Mouse (Mus musculus): ENCODE results near the gene Tmx2. TPM values are rescaled to one million over a fixed set of nuclear protein-coding genes. Genes with fewer than 3 reads are reported as not detected.
A peak's percentile ranks its signal among the peaks of the same experiment; 100 is the strongest.
"Not testable (repeated sequence)": the region's sequence is repeated elsewhere in the genome, so short reads cannot be mapped to it uniquely, and the experiment has no call there.

Gene Tmx2
- polyA plus RNA-seq, 1 experiment = not detected

DNA sequence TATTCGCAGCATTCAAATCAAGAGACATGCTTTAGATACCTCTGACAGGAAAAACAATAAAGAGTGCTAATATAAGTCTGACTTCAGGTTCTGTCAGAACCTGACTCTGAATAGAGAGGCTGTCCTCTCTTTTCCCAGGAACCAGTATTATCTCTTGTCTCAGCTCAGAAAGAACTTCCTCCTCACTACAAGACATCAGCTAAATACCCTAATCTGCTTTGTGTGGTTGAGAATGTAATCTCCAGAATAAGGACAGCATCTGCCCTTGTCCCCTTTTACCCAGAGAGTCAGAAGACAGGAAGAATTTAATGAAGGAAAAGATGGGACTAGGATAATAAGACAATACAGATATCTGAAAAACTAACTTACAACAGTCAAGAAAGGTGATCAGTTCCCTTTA is 24.6 kb upstream of the Tmx2 start:
- 95% methylated on average over 1 of the region's 1 CpGs for WGBS
- TF ChIP-seq POLR2A (IDR thresholded peaks at IDR 0.05; ENCODE audit: insufficient read depth, low read depth, low read length) (no peak), CTCF (IDR thresholded peaks at IDR 0.05; ENCODE audit: insufficient read depth, low read depth, low read length) (no peak)
- Histone ChIP-seq H3K27ac (ENCODE audit: insufficient read depth, low read depth, low read length) (no peak overlapping the region), H3K4me3 (ENCODE audit: insufficient read depth, low read depth, low read length) (no peak overlapping the region), H3K4me1 (ENCODE audit: control insufficient read depth, insufficient read depth, low read length) (peaks cover 2% of the 10 kb centered on the region; the same call in 1 of the 2 replicates)

DNA sequence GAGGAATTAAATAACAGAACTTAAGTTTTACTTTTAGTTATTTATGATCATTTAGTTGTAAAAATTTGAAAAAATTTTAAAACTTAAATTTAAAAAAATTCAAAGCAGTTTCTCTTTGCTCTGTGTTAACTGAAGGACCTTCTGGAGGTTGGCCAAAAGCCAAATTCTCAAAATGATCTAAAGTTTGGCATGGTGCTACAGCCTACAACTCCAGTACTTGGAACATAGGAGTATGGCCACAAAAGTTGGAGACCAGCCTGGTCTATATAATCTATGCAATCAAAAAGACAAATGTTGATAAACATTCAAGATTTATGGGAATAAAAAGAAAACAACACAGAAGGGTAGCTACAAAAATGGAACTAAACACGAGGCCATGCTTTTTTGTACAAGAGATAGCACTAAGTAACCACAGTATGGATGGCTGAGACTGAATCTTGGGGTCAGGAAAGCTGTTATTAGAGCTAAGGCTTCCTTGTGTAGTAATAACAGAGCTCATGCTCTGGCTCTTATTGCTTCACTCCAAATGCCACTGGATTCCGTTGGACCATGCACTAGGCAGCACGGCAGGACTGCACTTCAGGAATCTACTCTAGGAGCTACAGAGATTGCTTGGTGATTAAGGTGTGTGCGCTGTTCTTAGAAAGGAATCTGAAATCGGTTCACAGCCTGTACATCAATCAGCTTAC is 16.2 kb upstream of the Tmx2 start:
- Histone ChIP-seq H3K4me1 (ENCODE audit: control insufficient read depth, insufficient read depth, low read length) (no peaks in the 10 kb centered on the region), H3K27ac (ENCODE audit: insufficient read depth, low read depth, low read length) (no peak overlapping the region), H3K4me3 (ENCODE audit: insufficient read depth, low read depth, low read length) (no peak overlapping the region)
- WGBS = 87% methylated on average over 5 of the region's 5 CpGs
- no peak for TF ChIP-seq CTCF (IDR thresholded peaks at IDR 0.05; ENCODE audit: insufficient read depth, low read depth, low read length)

GRCm38 (mm10) chr2:84690050-84690449 is 11.1 kb upstream of the Tmx2 start:
- Histone ChIP-seq H3K27ac (ENCODE audit: insufficient read depth, low read depth, low read length) (no peak overlapping the region), H3K4me1 (ENCODE audit: control insufficient read depth, insufficient read depth, low read length) (no peaks in the 10 kb centered on the region), H3K4me3 (ENCODE audit: insufficient read depth, low read depth, low read length) (no peak overlapping the region)
- TF ChIP-seq POLR2A (IDR thresholded peaks at IDR 0.05; ENCODE audit: insufficient read depth, low read depth, low read length) = no peak
- TF ChIP-seq CTCF (IDR thresholded peaks at IDR 0.05; ENCODE audit: insufficient read depth, low read depth, low read length) = no peak
- 84% methylated on average over 12 of the region's 12 CpGs for WGBS

GRCm38 (mm10) chr2:84688080-84688844 is 9.3 kb upstream of the Tmx2 start:
- Histone ChIP-seq H3K4me3 (ENCODE audit: insufficient read depth, low read depth, low read length) (no peak overlapping the region), H3K27ac (ENCODE audit: insufficient read depth, low read depth, low read length) (no peak overlapping the region), H3K4me1 (ENCODE audit: control insufficient read depth, insufficient read depth, low read length) (no peaks in the 10 kb centered on the region)
- 86% methylated on average over 2 of the region's 2 CpGs for WGBS
- TF ChIP-seq POLR2A (IDR thresholded peaks at IDR 0.05; ENCODE audit: insufficient read depth, low read depth, low read length) = no peak
- TF ChIP-seq CTCF (IDR thresholded peaks at IDR 0.05; ENCODE audit: insufficient read depth, low read depth, low read length) = no peak

- no peak overlapping the region for H3K4me3 ChIP-seq (ENCODE audit: insufficient read depth, low read depth, low read length)
- no peak for TF ChIP-seq CTCF (IDR thresholded peaks at IDR 0.05; ENCODE audit: insufficient read depth, low read depth, low read length)
- TF ChIP-seq POLR2A (IDR thresholded peaks at IDR 0.05; ENCODE audit: insufficient read depth, low read depth, low read length) = no peak
- H3K27ac ChIP-seq (ENCODE audit: insufficient read depth, low read depth, low read length) = no peak overlapping the region
- no peaks in the 10 kb centered on the region for H3K4me1 ChIP-seq (ENCODE audit: control insufficient read depth, insufficient read depth, low read length)
- WGBS = 80% methylated on average over 6 of the region's 6 CpGs
Observed at GRCm38 (mm10) chr2:84682605-84683183, 3.8 kb upstream of the Tmx2 start.

DNA sequence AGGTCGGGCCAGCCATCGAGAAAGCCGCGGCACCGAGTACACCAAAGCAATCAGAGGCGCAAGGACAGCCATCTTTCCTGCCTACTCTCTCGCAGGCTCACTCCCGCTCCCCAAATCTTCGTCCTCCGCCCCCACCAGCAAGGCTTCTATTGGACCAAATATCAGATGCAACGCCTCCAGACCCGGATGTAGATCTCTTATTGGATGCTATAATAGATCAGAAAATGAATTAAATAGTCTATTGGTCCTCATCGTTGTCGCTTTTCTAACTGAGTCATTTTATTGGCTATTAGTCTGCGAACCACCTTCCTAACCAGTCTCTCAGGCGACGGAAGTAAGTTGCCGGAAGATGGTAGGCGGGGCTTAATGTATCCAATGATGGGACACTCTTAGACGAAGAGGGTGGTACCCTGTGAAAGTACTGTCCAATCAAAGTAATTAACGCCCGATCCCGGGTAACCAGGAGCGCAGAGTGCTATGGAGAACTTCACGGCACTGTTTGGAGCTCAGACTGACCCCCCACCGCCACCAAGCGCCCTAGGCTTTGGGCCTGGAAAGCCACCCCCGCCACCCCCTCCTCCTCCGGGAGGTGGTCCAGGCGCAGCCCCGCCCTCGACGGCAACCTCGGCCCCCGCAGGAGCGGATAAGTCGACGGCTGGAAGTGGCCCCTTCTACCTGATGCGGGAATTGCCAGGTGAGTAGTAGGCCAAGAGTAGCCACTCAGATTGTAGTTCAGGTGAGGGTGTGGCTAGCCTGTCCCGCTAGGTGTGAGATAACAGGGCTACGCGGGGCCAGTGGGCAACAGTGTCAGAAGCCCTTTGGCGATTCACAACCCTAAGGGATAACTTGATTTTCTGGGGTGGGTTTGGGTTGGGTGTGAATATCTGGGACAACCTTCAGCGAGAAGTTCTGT is 716 bp downstream of the Tmx2 start, which contains the start of the genes Gm28635 and Med19:
TSS of gene Gm28635 (minus strand) at position 74 of the 913 bp plus-strand sequence.
TSS of gene Med19 (plus strand) at position 435 of the 913 bp plus-strand sequence.
- no peak for TF ChIP-seq POLR2A (IDR thresholded peaks at IDR 0.05; ENCODE audit: insufficient read depth, low read depth, low read length)
- TF ChIP-seq CTCF (IDR thresholded peaks at IDR 0.05; ENCODE audit: insufficient read depth, low read depth, low read length) = no peak
- WGBS = under 1% methylated on average over 44 of the region's 44 CpGs
- H3K4me1 ChIP-seq (ENCODE audit: control insufficient read depth, insufficient read depth, low read length) = peaks cover 5% of the 10 kb centered on the region; the same call in 1 of the 2 replicates
- H3K4me3 ChIP-seq (ENCODE audit: insufficient read depth, low read depth, low read length) = peak within 1 kb of the TSS; percentile 94
- peak within 1 kb of the TSS; percentile 83 for H3K27ac ChIP-seq (ENCODE audit: insufficient read depth, low read depth, low read length)

DNA sequence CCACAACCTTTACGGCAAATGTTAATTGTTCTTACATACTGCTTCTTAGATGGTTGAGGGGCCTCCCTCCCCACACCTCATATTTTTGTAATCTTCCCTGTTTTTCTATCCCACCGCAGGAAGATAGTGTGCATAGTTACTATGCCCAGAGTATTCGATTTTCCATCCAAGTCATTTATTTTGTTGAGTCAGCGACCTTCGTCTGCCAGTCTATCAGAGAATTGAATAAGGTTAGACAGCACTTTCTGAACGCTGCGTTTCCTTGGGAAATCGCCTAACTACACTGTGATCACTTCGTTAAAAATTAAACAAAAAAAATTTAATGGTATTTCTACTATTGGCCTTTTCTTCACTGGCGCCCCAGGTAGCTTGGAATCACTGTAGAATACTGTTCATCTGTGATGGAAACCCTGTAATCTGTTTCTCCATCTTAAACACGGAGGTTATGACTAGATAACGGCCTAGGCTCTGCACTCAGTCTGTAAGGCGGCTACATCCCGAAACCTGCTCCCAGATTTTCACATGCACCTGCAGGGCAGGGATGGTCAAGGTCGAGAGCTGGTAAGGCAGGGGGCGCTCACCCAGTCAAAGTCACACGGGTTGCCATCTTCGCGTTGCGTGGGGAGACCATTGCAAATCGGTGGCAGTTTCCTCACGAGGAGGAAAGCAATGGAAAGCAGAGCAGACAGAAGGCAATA is 1.5 kb downstream of the Tmx2 start:
- peak overlapping the region; percentile 83 for H3K27ac ChIP-seq (ENCODE audit: insufficient read depth, low read depth, low read length)
- 5% methylated on average over 22 of the region's 22 CpGs for WGBS
- TF ChIP-seq CTCF (IDR thresholded peaks at IDR 0.05; ENCODE audit: insufficient read depth, low read depth, low read length) = no peak
- no peak for TF ChIP-seq POLR2A (IDR thresholded peaks at IDR 0.05; ENCODE audit: insufficient read depth, low read depth, low read length)
- peak overlapping the region; percentile 72 for H3K4me3 ChIP-seq (ENCODE audit: insufficient read depth, low read depth, low read length)
- peaks cover 5% of the 10 kb centered on the region; the same call in 1 of the 2 replicates for H3K4me1 ChIP-seq (ENCODE audit: control insufficient read depth, insufficient read depth, low read length)

GRCm38 (mm10) chr2:84671535-84671934 is 7.4 kb downstream of the Tmx2 start:
- H3K4me1 ChIP-seq (ENCODE audit: control insufficient read depth, insufficient read depth, low read length); H3K27ac ChIP-seq (ENCODE audit: insufficient read depth, low read depth, low read length); H3K4me3 ChIP-seq (ENCODE audit: insufficient read depth, low read depth, low read length): not testable (repeated sequence)
- 60% methylated on average over 4 of the region's 5 CpGs for WGBS
